Mouse (Mus musculus) liver, embryonic 11.5 days (tissue): ENCODE results near the gene Ptpn4. TPM values are rescaled to one million over a fixed set of nuclear protein-coding genes. Genes with fewer than 3 reads are reported as not detected.

Source experiments
- ATAC-seq: fragments of 200-750 bp; cut with Nextera tagmentation; replicated peaks from 2 replicates; pipeline ENCODE4 v1.8.0; 2017; ENCODE audit warnings: moderate number of reproducible peaks, mild to moderate bottlenecking, moderate TSS enrichment, moderate library complexity; ENCODE audit not compliant: low FRiP score
- DNase-seq: peaks from one replicate; pipeline ENCODE4 v3.0.0-alpha.2; 2017; ENCODE audit warnings: low spot score
- H3K27ac ChIP-seq: fragments of 300-500 bp; sonication (generic); 2 replicates; pipeline ENCODE4 v1.5.1; 2014; ENCODE audit warnings: mild to moderate bottlenecking, low read depth, low read length, control low read depth
- H3K27me3 ChIP-seq: fragments of 300-500 bp; sonication (generic); replicated peaks from 2 replicates; pipeline ENCODE4 v1.6.1; 2014; ENCODE audit warnings: low read length, mixed read lengths; ENCODE audit not compliant: control insufficient read depth, insufficient read depth
- H3K36me3 ChIP-seq: fragments of 300-500 bp; sonication (generic); 2 replicates; pipeline ENCODE4 v1.6.1; 2014; ENCODE audit warnings: mild to moderate bottlenecking, low read length, moderate library complexity, mixed read lengths; ENCODE audit not compliant: control insufficient read depth, insufficient read depth
- H3K4me1 ChIP-seq: fragments of 300-500 bp; sonication (generic); replicated peaks from 2 replicates; pipeline ENCODE4 v1.6.1; 2014; ENCODE audit warnings: low read length, mixed read lengths; ENCODE audit not compliant: control insufficient read depth, insufficient read depth
- H3K4me2 ChIP-seq: fragments of 300-500 bp; sonication (generic); 2 replicates; pipeline ENCODE4 v1.6.1; 2014; ENCODE audit warnings: mild to moderate bottlenecking, control low read depth, moderate library complexity
- H3K4me3 ChIP-seq: fragments of 300-500 bp; sonication (generic); 2 replicates; pipeline ENCODE4 v1.5.1; 2014; ENCODE audit warnings: low read depth, low read length, control low read depth
- H3K9ac ChIP-seq: fragments of 300-500 bp; sonication (generic); 2 replicates; pipeline ENCODE4 v1.6.1; 2014; ENCODE audit warnings: low read depth, low read length, control low read depth
- H3K9me3 ChIP-seq: fragments of 300-500 bp; sonication (generic); 2 replicates; pipeline ENCODE4 v1.6.1; 2016; ENCODE audit warnings: low read length, inconsistent platforms, mixed read lengths; ENCODE audit not compliant: control insufficient read depth
- WGBS: fragments of 180-500 bp; shearing (Covaris S2); extraction: QIAGEN DNeasy Blood & Tissue Kit; methylation state at CpG from one replicate; pipeline ENCODE4 v1.1.7; 2014; 5-methylcytosine and 5-hydroxymethylcytosine counted together
- polyA plus RNA-seq: library from polyadenylated mRNA; unstranded; fragments of >200 nt; fragmentation: Nextera tagmentation; extraction: Ambion mirVana; gene quantifications from 2 replicates; pipeline ENCODE4 v1.2.1, GENCODE M21; 2014

Ptpn4 gene
- polyA plus RNA-seq, 1 experiment from 2014 or later = 5.4 TPM

DNA sequence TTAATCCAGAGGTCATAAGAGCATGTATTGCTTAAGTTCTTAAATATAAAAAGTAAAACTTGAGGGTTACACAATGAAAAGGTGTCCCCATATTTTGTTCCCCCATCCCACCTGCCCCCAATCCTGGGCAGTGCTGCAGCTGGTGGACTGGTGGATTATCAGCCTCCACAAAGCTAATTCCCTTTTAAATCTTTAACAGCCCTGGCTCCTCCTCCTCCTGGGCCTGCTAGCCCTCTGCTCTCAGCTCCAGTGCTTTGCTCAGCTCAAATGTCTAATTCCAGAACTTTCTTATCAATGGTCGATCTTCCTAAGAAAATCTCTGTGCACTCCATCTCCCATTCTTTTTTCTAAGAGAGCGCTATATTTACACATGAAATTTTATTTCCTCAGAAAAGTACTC is 191.1 kb downstream of the Ptpn4 start:
- no peaks in the 10 kb centered on the region for H3K9me3 ChIP-seq
- no peaks in the 10 kb centered on the region for H3K27me3 ChIP-seq
- no peak overlapping the region for H3K4me3 ChIP-seq
- H3K4me2 ChIP-seq = no peak overlapping the region
- peaks cover 8% of the 10 kb centered on the region for H3K4me1 ChIP-seq
- no peak overlapping the region for H3K27ac ChIP-seq
- H3K36me3 ChIP-seq = no peaks in the 10 kb centered on the region; the same call in 1 of the 2 replicates
- DNase-seq = no peak
- 80% methylated on average over 2 of the region's 2 CpGs for WGBS
- ATAC-seq = no peak
- no peak overlapping the region for H3K9ac ChIP-seq

GRCm38 (mm10) chr1:119642367-119642766 is 195.0 kb downstream of the Ptpn4 start:
- no peak for DNase-seq
- 66% methylated on average over 12 of the region's 12 CpGs for WGBS

DNA sequence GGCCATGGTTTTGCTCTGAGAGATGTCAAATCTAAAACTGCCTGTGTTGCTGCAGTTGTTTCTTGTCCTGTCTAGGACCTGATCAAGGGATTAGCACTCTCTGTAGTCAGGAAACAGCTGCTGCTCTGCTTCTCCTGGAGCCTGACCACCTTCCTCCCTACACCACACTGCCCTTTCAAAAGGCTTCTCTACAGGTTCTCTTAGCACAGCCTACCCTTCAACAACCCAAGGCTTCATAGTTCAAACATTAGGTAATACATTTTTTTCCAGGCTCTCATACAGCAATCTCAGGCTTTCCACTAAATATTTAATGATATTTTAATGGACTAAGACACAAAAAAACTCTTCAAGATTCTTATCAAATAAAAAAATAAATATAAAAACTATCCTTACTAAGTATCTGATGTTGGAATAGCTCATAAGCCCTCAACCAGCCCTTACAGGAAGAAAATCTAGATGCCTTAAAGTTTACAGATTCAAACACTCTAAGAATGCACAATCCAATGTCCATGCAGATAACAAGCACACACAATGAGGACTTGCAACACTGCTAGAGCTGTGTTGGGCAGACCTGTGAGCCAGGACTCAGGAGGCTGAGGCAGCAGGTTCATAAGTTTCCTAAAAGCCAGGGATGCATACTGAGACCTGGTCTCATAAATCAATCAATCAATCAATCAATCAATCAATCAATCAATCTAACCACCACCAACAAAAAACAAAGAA is 196.2 kb downstream of the Ptpn4 start:
- no peaks in the 10 kb centered on the region for H3K9me3 ChIP-seq
- no peak overlapping the region for H3K27ac ChIP-seq
- no peak overlapping the region for H3K9ac ChIP-seq
- ATAC-seq (no peak), DNase-seq (no peak)
- H3K27me3 ChIP-seq = no peaks in the 10 kb centered on the region
- no peaks in the 10 kb centered on the region for H3K4me1 ChIP-seq
- no peaks in the 10 kb centered on the region; the same call in 1 of the 2 replicates for H3K36me3 ChIP-seq
- H3K4me2 ChIP-seq = no peak overlapping the region
- no peak overlapping the region for H3K4me3 ChIP-seq

More at GRCm38 (mm10) chr1:119642367-119642766, 195.0 kb downstream of the Ptpn4 start:
- Histone ChIP-seq H3K36me3 (no peaks in the 10 kb centered on the region; the same call in 1 of the 2 replicates), H3K27ac (no peak overlapping the region), H3K9me3 (no peaks in the 10 kb centered on the region), H3K4me2 (no peak overlapping the region), H3K4me3 (no peak overlapping the region), H3K27me3 (no peaks in the 10 kb centered on the region), H3K4me1 (0 out of 2 replicates have a peak, but pooled peaks cover 2% of the 10 kb centered on the region), H3K9ac (no peak overlapping the region)
- ATAC-seq = no peak

DNA sequence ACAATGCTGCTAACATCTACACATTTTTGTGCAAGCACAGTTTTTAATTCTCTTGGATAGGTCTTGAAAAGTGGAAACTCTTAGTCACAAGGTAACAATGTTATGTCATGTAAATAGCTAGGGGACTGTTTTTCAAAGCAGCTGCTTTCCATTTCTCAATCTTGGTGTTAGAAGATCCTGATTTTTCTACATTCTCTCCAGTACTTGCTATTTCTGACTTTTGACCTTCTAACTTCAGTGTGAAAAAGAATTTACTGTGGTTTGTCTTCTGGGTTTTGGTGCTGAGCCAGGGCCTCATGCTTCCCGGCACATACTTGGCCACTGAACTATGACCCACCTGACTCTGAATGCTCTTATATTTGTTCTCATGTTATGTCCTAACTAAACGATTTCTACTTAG is 197.4 kb downstream of the Ptpn4 start:
- H3K4me1 ChIP-seq = no peaks in the 10 kb centered on the region
- no peak overlapping the region for H3K4me2 ChIP-seq
- no peak overlapping the region for H3K4me3 ChIP-seq
- no peak overlapping the region for H3K9ac ChIP-seq
- DNase-seq = no peak
- H3K36me3 ChIP-seq = no peaks in the 10 kb centered on the region; the same call in 1 of the 2 replicates
- no peak for ATAC-seq
- H3K9me3 ChIP-seq = no peaks in the 10 kb centered on the region
- 83% methylated on average over 2 of the region's 2 CpGs for WGBS
- no peak overlapping the region for H3K27ac ChIP-seq
- H3K27me3 ChIP-seq = no peaks in the 10 kb centered on the region

DNA sequence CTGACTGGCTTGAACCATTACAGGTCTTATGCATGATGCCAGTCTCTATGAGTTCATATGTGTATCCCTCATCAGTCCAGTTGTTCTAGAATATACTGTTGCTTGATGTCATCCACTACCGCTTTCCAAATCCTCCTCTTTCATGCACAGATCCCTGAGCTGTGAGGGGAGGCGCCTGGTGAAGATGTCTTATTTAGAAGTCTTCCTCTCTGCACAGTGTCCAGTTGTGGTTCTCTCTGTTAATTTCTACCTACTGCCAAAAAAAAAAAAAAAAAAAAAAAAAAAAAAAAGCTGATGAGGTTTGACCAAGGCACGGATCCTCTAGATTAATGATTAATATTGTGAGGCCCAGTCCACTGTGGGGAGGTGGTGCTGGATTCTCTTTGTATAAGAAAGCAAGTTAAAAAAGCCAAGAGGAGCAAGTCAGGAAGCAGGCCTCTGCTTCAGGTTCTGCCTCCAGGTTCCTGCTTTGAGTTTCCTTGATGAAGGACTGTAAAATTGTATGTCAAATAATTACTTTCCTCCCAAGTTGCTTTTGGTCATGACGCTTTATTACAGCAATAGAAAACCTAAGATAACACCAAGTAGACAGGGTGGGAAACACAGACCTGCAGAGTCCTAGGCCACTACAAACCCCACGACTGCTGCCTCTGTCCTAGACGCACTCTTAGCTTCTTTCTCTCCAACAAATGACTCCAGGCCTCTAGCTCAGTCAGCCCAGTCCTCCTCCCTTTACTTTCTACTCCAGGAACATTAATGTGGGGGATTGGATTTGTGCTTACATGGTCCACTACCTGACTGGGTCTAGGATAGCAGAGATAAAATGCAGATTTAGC is 200.0 kb downstream of the Ptpn4 start:
- DNase-seq (no peak), ATAC-seq (0 out of 2 replicates have a peak, but pooled peaks have one; percentile 36)
- no peaks in the 10 kb centered on the region for H3K4me1 ChIP-seq
- no peak overlapping the region; the same call in 1 of the 2 replicates for H3K9ac ChIP-seq
- no peaks in the 10 kb centered on the region; the same call in 1 of the 2 replicates for H3K36me3 ChIP-seq
- 80% methylated on average over 6 of the region's 6 CpGs for WGBS
- H3K4me3 ChIP-seq = no peak overlapping the region
- no peaks in the 10 kb centered on the region for H3K9me3 ChIP-seq
- no peak overlapping the region for H3K4me2 ChIP-seq
- 0 out of 2 replicates have a peak overlapping the region, but pooled peaks have one; percentile 34 for H3K27ac ChIP-seq
- H3K27me3 ChIP-seq = no peaks in the 10 kb centered on the region

DNA sequence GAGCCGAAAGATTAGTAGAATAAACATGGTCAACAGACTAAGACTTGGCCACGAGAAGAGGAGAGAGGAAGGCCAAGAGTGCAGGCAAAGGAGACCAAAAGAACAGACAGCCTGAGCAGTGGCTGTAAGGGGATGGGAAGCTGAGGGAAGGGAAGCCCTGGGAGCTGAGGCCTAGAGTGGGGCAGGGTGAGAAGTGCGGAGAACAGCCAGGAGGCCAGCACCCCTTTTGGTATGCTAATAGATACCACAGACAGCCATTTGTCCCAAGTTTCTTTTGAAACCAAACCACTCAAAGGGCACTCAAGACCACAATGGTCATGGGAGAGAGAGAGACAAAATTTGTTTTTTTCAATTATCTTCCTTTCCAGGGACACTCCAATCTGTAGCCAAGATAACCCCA is 202.7 kb downstream of the Ptpn4 start:
- no peak overlapping the region for H3K27ac ChIP-seq
- WGBS = 69% methylated on average over 3 of the region's 3 CpGs
- no peak for ATAC-seq

GRCm38 (mm10) chr1:119630428-119630827 is 207.0 kb downstream of the Ptpn4 start:
- no peak for ATAC-seq
- Histone ChIP-seq H3K4me1 (peaks cover 9% of the 10 kb centered on the region; the same call in 1 of the 2 replicates), H3K4me2 (no peak overlapping the region), H3K9me3 (no peaks in the 10 kb centered on the region), H3K27ac (no peak overlapping the region), H3K9ac (no peak overlapping the region), H3K36me3 (peaks cover 3% of the 10 kb centered on the region; the same call in 1 of the 2 replicates), H3K4me3 (no peak overlapping the region), H3K27me3 (no peaks in the 10 kb centered on the region)
- 37% methylated on average over 1 of the region's 1 CpGs for WGBS
- DNase-seq = no peak

More for the DNA sequence above, 202.7 kb downstream of the Ptpn4 start:
- Histone ChIP-seq H3K36me3 (peaks cover 3% of the 10 kb centered on the region; the same call in 1 of the 2 replicates), H3K9me3 (no peaks in the 10 kb centered on the region), H3K9ac (no peak overlapping the region), H3K27me3 (no peaks in the 10 kb centered on the region), H3K4me1 (peaks cover 9% of the 10 kb centered on the region; the same call in 1 of the 2 replicates), H3K4me3 (no peak overlapping the region), H3K4me2 (no peak overlapping the region)
- DNase-seq = no peak

DNA sequence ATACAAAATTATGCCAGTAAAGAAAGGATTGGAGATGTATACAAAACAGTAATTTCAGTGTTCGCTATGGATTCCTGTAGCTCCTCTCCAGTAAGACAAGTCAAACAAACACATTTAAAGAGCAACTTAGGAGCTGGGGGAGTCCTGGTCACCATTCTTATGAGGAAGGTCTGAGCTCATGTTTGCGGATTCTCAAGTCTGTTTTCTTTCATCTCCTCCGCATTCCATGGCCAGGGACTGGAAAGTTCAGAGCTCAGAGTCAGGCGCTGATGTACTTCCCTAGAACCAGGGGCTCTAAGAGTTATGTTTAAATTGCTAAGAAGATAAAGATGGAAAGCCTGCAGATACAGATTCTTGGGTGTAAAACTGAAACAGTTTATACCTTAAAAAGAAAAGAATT is 210.6 kb downstream of the Ptpn4 start:
- DNase-seq = no peak
- Histone ChIP-seq H3K27ac (no peak overlapping the region), H3K36me3 (no peaks in the 10 kb centered on the region), H3K4me2 (no peak overlapping the region), H3K4me3 (no peak overlapping the region), H3K9ac (no peak overlapping the region), H3K4me1 (peaks cover 9% of the 10 kb centered on the region; the same call in 1 of the 2 replicates), H3K27me3 (no peaks in the 10 kb centered on the region), H3K9me3 (no peaks in the 10 kb centered on the region)
- 73% methylated on average over 4 of the region's 4 CpGs for WGBS
- no peak for ATAC-seq
